Mouse (Mus musculus) CH12.LX (cell line): ENCODE results near the gene Cabp1. TPM values are rescaled to one million over a fixed set of nuclear protein-coding genes. Genes with fewer than 3 reads are reported as not detected.

Experiments
- DNase-seq: peaks from one replicate; pipeline ENCODE4 v3.0.0-alpha.2; 2013; ENCODE audit errors: extremely low read depth
- H3K27ac ChIP-seq: 2 replicates; pipeline ENCODE4 v1.5.1; 2012; ENCODE audit warnings: low read depth, mild to moderate bottlenecking, control low read depth, moderate library complexity; ENCODE audit not compliant: insufficient read depth
- H3K27me3 ChIP-seq: replicated peaks from 2 replicates; pipeline ENCODE3; 2012; ENCODE audit warnings: inconsistent platforms
- H3K36me3 ChIP-seq, 2 experiments: replicated peaks in 1 of 2; 2 replicates each; pipeline versions ENCODE3 to v1.6.1; 2012; ENCODE audit warnings: inconsistent platforms in 1 of 2, low read length in 1 of 2, mild to moderate bottlenecking in 1 of 2, mixed read lengths in 1 of 2, moderate library complexity in 1 of 2; ENCODE audit not compliant: control insufficient read depth in 1 of 2, insufficient read depth in 1 of 2
- H3K4me1 ChIP-seq, 2 experiments: 2 replicates each; pipeline ENCODE4 v1.6.1; 2012; ENCODE audit warnings: inconsistent platforms in 1 of 2, moderate library complexity in 1 of 2; ENCODE audit not compliant: insufficient read depth in 2 of 2, control insufficient read depth in 1 of 2
- H3K4me2 ChIP-seq: 2 replicates; pipeline ENCODE4 v1.6.1; 2012; ENCODE audit warnings: low read depth, mild to moderate bottlenecking, control low read depth; ENCODE audit not compliant: poor library complexity, insufficient read depth, severe bottlenecking
- H3K4me3 ChIP-seq, 3 experiments: fragments of 150-350 bp in 1 of 3; sonication (generic) in 1 of 3; replicated peaks in 1 of 3; 2 replicates each; pipeline versions ENCODE3 to v1.5.1; 2011 to 2012; ENCODE audit warnings: low read depth in 2 of 3, low read length in 2 of 3, mild to moderate bottlenecking in 2 of 3, moderate library complexity in 2 of 3, control low read depth in 1 of 3, improper control_type of control experiment in 1 of 3, inconsistent platforms in 1 of 3, mixed read lengths in 1 of 3; ENCODE audit not compliant: poor library complexity in 1 of 3
- H3K79me2 ChIP-seq: replicated peaks from 2 replicates; pipeline ENCODE4 v1.6.1; 2012; ENCODE audit warnings: mild to moderate bottlenecking, moderate library complexity; ENCODE audit not compliant: control insufficient read depth, poor library complexity, insufficient read depth, severe bottlenecking; ENCODE audit errors: extremely low read depth
- H3K9ac ChIP-seq: 2 replicates; pipeline ENCODE4 v1.6.1; 2012; ENCODE audit warnings: low read depth, mild to moderate bottlenecking, control low read depth, moderate library complexity; ENCODE audit not compliant: insufficient read depth
- H3K9me3 ChIP-seq: replicated peaks from 2 replicates; pipeline ENCODE3; 2012; ENCODE audit warnings: low read length, inconsistent platforms, mixed read lengths
- CHD1 ChIP-seq: IDR thresholded peaks from 2 replicates; pipeline ENCODE4 v1.6.1; 2012; ENCODE audit warnings: low read depth, low read length, improper control_type of control experiment, inconsistent platforms
- E2F4 ChIP-seq: IDR thresholded peaks from 2 replicates; pipeline ENCODE4 v1.6.1; 2011; ENCODE audit warnings: low read depth, low read length, improper control_type of control experiment; ENCODE audit not compliant: insufficient replicate concordance
- EP300 ChIP-seq: IDR thresholded peaks from 2 replicates; pipeline ENCODE4 v1.6.1; 2011; ENCODE audit warnings: low read length, improper control_type of control experiment
- ETS1 ChIP-seq: conservative IDR thresholded peaks from 2 replicates; pipeline ENCODE4 v1.6.1; 2012; ENCODE audit warnings: low read depth, mild to moderate bottlenecking, inconsistent platforms, low read length, improper control_type of control experiment, moderate library complexity
- GABPA ChIP-seq: IDR thresholded peaks from 2 replicates; pipeline ENCODE4 v1.6.1; 2012; ENCODE audit warnings: low read depth, low read length, improper control_type of control experiment, inconsistent platforms; ENCODE audit not compliant: insufficient replicate concordance
- HCFC1 ChIP-seq: IDR thresholded peaks from 2 replicates; pipeline ENCODE4 v1.6.1; 2012; ENCODE audit warnings: low read depth, mild to moderate bottlenecking, inconsistent platforms, low read length, improper control_type of control experiment
- IRF4 ChIP-seq: IDR thresholded peaks from 2 replicates; pipeline ENCODE4 v1.6.1; 2014; ENCODE audit warnings: low read depth, mild to moderate bottlenecking, inconsistent platforms, low read length, improper control_type of control experiment
- JUN ChIP-seq: IDR thresholded peaks from 2 replicates; pipeline ENCODE4 v1.6.1; 2011; ENCODE audit warnings: low read depth, mild to moderate bottlenecking, low read length, improper control_type of control experiment, moderate library complexity; ENCODE audit not compliant: insufficient read depth
- JUND ChIP-seq: conservative IDR thresholded peaks from 2 replicates; pipeline ENCODE4 v1.6.1; 2011; ENCODE audit warnings: low read depth, low read length, improper control_type of control experiment
- KAT2A ChIP-seq: IDR thresholded peaks from 2 replicates; pipeline ENCODE4 v1.6.1; 2012; ENCODE audit warnings: low read length, improper control_type of control experiment, inconsistent platforms; ENCODE audit not compliant: insufficient replicate concordance
- MAFK ChIP-seq: IDR thresholded peaks from 2 replicates; pipeline ENCODE4 v1.6.1; 2011; ENCODE audit warnings: low read length, improper control_type of control experiment; ENCODE audit not compliant: insufficient replicate concordance
- NRF1 ChIP-seq: IDR thresholded peaks from 2 replicates; pipeline ENCODE4 v1.6.1; 2014; ENCODE audit warnings: low read depth, mild to moderate bottlenecking, inconsistent platforms, low read length, improper control_type of control experiment, moderate library complexity
- PAX5 ChIP-seq: IDR thresholded peaks from 2 replicates; pipeline ENCODE4 v1.6.1; 2012; ENCODE audit warnings: low read length, inconsistent platforms, mixed read lengths
- POLR2A ChIP-seq: IDR thresholded peaks from 2 replicates; pipeline ENCODE4 v1.6.1; 2011; ENCODE audit warnings: low read depth, mild to moderate bottlenecking, improper control_type of control experiment, low read length
- POLR2AphosphoS2 ChIP-seq: IDR thresholded peaks from 2 replicates; pipeline ENCODE4 v1.6.1; 2011; ENCODE audit warnings: low read depth, low read length, improper control_type of control experiment
- SIN3A ChIP-seq: IDR thresholded peaks from 2 replicates; pipeline ENCODE4 v1.6.1; 2012; ENCODE audit warnings: low read length, improper control_type of control experiment, inconsistent platforms
- USF1 ChIP-seq: IDR thresholded peaks from 2 replicates; pipeline ENCODE4 v1.6.1; 2014; ENCODE audit warnings: low read depth, mild to moderate bottlenecking, inconsistent platforms, low read length, improper control_type of control experiment
- ZC3H11A ChIP-seq: IDR thresholded peaks from 2 replicates; pipeline ENCODE4 v1.6.1; 2012; ENCODE audit warnings: low read depth, mild to moderate bottlenecking, inconsistent platforms, low read length, improper control_type of control experiment
- ZMIZ1 ChIP-seq: IDR thresholded peaks from 2 replicates; pipeline ENCODE4 v1.6.1; 2012; ENCODE audit warnings: low read depth, mild to moderate bottlenecking, inconsistent platforms, low read length, improper control_type of control experiment
- dilution Hi-C: fragments of 300-500 bp; cut with MboI; formaldehyde crosslinking; loops from 2 replicates; pipeline ENCODE4 v1.14.3; 2020; ENCODE audit warnings: low sequenced_read_pairs; ENCODE audit not compliant: extremely low pct_unique_long_range_greater_than_20kb, extremely low pct_ligation_motif_present
- in situ Hi-C: fragments of 300-500 bp; cut with MboI; formaldehyde crosslinking; loops from 3 replicates; pipeline ENCODE4 v1.14.3; 2019; ENCODE audit warnings: low sequenced_read_pairs, low pct_ligation_motif_present, low pct_unique_long_range_greater_than_20kb, mixed read lengths
- polyA plus RNA-seq: library from polyadenylated mRNA; unstranded; fragments of >175 nt; gene quantifications from 2 replicates; pipeline ENCODE4 v1.2.1, GENCODE M21; 2012; ENCODE audit warnings: low read depth; ENCODE audit not compliant: insufficient read length
- total RNA-seq, 2 experiments: library from RNA; depleted of rRNA; stranded (reverse); fragments of 300-350 nt in 1 of 2; fragments of >200 nt in 1 of 2; gene quantifications; 2 replicates each; pipeline ENCODE4 v1.2.3; 2012 to 2014

Cabp1 gene
- total and polyA plus RNA-seq, 3 experiments = 0.59 to 1.8 (median 1.7) TPM

DNA sequence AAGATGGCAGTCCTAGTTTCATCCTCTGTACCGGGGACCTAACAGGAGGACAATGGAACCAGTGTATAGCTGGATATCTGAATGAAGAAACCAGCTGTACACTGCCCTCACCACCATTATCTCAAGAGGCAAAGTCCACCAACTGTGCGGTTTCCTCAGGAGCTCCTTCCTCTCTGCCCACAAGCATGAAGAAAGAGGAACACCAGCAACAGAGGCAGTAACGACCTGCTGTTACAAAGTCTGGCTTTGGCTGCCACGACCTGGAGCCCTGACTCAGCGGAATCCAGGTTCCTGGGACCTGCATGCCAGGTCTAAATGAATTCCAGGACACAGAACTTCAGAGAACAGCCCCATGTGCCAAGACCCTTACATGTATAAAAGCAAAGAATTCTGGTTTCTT lies 38.4 kb downstream of the Cabp1 start:
- dilution Hi-C loops = no loop called here
- in situ Hi-C loops = no loop called here
- peak; percentile 51 for DNase-seq
- TF ChIP-seq POLR2AphosphoS2 (no peak), ETS1 (no peak), GABPA (no peak), SIN3A (peak; percentile 37; the same call in 1 of the 2 replicates), MAFK (peak; percentile 81)
- peak overlapping the region; percentile 24 to 98 (median 88) for H3K4me3 ChIP-seq
- peaks cover 15 to 41% of the 10 kb centered on the region in 2 experiments for H3K36me3 ChIP-seq
- H3K27me3 ChIP-seq = no peaks in the 10 kb centered on the region
- H3K9me3 ChIP-seq = no peaks in the 10 kb centered on the region
- H3K27ac ChIP-seq = 0 out of 2 replicates have a peak overlapping the region, but pooled peaks have one; percentile 39
- peak overlapping the region; percentile 95 for H3K9ac ChIP-seq
- H3K4me1 ChIP-seq = peaks cover 16 to 61% of the 10 kb centered on the region in 2 experiments
- H3K4me2 ChIP-seq = peak overlapping the region; percentile 94
- peaks cover 60% of the 10 kb centered on the region for H3K79me2 ChIP-seq

DNA sequence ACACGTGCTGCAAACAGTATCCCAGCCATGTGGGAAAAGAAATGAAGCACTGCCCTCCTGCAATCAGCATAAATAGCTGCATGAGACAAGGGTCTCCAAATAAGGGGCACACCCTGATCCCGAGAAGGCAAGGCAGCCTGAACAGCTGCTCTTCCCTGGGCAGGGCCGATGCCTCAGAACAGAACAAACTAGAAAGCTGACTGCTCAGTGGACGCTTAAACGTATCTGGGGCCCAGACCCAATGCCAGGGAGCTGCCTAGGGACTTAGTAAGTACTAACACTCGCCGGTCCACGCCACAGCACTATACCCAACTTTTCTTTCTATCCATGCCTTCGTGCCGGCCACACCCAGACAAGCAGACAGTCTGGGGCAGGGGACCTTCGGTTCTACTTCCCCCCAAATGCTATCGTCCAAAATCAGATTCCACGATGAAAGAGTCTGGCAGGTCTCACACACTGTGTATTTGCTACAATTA lies 39.0 kb downstream of the Cabp1 start:
- Histone ChIP-seq H3K27me3 (no peaks in the 10 kb centered on the region), H3K4me3 (peak overlapping the region in 2 of 3 experiments; percentile 24 to 98), H3K4me1 (peaks cover 13 to 54% of the 10 kb centered on the region in 2 experiments), H3K9me3 (peaks cover 3% of the 10 kb centered on the region)
- in situ Hi-C loops = no loop called here
- no peak for DNase-seq
- TF ChIP-seq ZC3H11A = no peak
- no peak for TF ChIP-seq IRF4
- no peak for TF ChIP-seq PAX5
- no peak for TF ChIP-seq POLR2AphosphoS2
- TF ChIP-seq JUN = no peak
- TF ChIP-seq POLR2A = peak; percentile 11; the same call in 1 of the 2 replicates
- no peak for TF ChIP-seq USF1
- TF ChIP-seq, all 38 proteins: peak for 1
- Histone ChIP-seq H3K4me2 (peak overlapping the region; percentile 94), H3K9ac (peak overlapping the region; percentile 95), H3K79me2 (peaks cover 60% of the 10 kb centered on the region), H3K27ac (no peak overlapping the region), H3K36me3 (peaks cover 21 to 48% of the 10 kb centered on the region in 2 experiments)
- dilution Hi-C loops = no loop called here

DNA sequence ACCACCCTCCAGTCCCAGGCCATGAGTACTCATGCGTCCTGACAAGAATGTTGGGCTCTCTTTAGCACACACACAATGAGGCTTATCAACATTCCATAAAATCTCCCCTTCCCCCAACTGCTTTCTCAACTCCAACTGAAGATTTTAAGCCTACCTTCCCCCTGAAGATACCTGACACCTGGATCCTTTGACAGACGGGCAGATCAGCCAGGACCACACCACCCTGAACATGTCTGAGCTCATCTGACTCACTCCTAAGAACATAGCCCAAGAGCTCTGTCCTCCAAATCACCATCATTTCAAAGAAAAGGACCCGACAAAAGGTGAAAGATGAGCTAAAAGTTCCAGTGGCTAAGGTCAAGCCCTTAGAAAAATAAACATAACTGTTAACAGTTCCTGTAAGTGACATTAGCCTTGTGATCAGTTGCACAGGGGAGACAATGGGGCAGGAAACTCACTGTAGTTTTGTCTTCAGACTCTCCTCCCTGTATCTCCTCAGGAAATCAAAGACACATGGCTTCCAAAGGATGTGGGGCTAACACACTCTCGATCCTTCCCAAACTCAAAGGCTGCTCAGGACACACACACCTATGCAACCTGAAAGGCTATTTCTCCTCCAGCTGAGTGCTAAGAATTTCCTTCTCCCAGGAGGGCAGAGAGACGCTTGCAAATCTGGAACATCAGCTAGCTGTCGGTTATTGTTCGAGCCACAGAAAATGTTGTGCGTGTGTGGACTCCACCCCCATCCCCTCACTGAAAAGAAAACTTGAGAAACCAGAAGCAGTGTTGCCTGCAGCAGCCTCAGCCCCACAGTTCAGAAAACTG lies 41.8 kb downstream of the Cabp1 start:
- no peak overlapping the region for H3K4me3 ChIP-seq
- peaks cover 13 to 41% of the 10 kb centered on the region in 2 experiments for H3K4me1 ChIP-seq
- TF ChIP-seq JUN (no peak), E2F4 (no peak), HCFC1 (no peak), CHD1 (no peak), JUND (no peak), SIN3A (no peak), MAFK (no peak), NRF1 (no peak), KAT2A (no peak), ZMIZ1 (no peak), EP300 (no peak), GABPA (no peak), USF1 (no peak)
- H3K79me2 ChIP-seq = peaks cover 54% of the 10 kb centered on the region
- peaks cover 12% of the 10 kb centered on the region for H3K9me3 ChIP-seq
- dilution Hi-C loops = no loop called here
- H3K27ac ChIP-seq = no peak overlapping the region
- H3K9ac ChIP-seq = no peak overlapping the region
- H3K36me3 ChIP-seq = peaks cover 44 to 75% of the 10 kb centered on the region in 2 experiments
- in situ Hi-C loops = no loop called here
- DNase-seq = no peak
- H3K4me2 ChIP-seq = no peak overlapping the region
- no peaks in the 10 kb centered on the region for H3K27me3 ChIP-seq
